Mouse (Mus musculus) frontal cortex, postnatal 25 days (tissue): ENCODE results near the gene Fzr1.

Experiments
- DNase-seq, 2 experiments: peaks; one replicate each; pipeline ENCODE4 v3.0.0; 2022; ENCODE audit warnings: low spot score in 2 of 2

The Fzr1 gene

DNA sequence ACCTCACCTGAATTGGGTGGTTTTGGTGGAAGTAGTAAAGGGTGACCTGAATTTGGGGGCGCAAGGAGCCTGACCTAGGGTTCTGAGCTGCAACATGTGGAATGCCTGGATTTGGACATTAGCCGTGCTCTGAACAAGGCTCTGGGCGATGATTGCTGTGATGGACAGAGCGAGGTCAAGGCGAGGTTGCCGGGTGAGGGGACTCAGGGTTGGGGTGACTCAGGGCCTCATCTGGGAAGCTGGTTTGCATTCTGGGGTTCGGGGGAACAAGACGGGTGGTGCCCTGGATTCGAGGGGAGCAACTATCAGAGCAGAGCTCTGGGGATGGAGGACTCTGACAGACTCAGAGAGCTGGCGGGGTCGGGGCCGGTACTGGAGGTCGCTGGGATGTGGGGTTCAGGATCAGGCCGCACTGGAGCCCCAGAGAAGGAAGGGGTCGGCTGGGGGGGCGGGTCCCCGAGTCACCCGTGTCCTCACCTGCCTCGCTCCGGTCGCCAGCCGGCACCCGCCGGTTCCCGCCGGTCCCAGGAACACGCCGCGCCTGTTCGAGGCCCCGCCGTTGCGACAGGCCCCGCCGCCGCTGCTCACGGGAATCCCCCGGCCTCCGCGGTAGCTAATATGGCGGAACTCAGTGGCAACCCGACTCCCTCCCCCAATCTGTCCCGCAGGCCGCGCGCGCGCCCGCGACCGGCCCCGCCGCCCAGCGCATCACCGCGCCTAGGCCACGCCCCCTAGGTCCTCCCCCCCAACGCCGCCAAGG lies at the start of gene Fzr1:
Fzr1 (minus strand) TSS at position 724 of the 760 bp plus-strand sequence.
- no peak for DNase-seq

DNA sequence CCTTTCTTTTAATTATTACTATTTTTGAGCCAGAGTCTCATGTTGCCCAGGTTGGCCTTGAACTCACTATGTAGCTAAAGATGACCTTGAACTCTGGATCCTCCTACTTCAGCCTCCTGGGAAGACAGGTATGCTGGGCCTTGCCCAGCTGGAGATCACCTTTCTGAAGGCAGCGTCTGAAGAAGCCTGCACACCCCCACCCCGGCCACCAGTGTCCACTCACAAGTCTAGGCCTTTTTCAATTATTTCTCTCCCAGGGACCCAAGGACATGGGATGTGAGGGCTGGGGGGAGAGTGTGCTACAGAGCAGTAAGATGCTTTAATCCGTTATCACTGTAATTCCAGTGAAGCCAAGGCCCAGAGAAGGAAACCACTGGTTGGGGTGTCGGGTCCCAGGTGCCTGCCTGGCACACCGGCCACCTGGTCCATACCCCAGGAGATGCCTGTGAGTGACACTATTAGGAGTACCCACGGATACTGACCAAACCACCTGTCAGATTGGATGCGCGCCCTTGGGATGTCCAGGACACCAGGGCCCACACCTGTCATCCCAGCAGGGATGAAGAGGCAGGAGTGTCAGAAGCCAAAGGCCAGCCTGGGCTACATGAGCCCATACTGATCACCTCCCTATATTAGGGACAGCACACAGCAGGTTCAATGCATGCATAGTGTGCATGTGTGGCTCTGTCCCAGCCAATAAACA lies 49.6 kb upstream of the Fzr1 start:
- DNase-seq, result peak; percentile 4

DNA sequence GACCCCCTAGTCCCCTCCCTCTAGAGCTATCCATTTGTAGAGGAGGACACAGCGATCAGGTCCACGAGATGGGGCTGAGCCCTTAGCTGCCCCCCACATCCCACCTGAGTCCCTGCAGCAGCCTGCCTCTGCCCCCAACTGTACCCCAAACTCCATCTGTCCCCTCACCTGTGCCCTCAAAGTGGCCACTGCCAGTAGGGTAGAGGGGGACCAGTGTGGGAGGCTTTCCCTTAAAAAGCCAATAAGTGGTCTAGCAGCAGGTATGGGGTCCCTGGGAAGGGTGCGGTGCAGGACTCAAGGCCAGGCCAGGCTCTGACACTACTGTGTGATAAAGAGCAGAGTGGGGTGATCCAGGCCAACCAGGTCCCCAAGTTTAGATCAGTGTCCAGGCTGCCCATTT lies 49.0 kb upstream of the Fzr1 start:
- DNase-seq, result peak in 1 of 2 experiments; percentile 3

DNA sequence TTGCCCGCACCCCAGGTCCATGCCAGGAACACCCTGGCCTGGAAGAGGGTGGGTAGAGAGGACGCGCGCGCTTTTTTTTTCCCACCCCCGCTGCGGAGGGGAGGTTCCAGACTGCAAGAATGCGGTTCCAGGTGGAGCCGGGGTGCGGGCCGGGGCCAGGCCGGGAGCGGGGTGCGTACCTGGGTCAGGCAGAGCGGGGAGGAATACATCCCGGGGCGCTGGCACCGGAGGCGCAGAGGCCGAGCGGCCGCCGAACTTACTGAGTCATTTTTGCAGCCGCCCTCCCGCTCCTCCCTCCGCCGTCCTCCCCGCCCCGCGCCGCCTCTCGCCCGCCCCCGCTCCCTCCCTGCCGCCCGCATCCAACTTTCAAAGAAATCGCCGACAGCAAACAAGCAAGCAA lies 48.6 kb upstream of the Fzr1 start:
- DNase-seq, result peak in 1 of 2 experiments; percentile 38

DNA sequence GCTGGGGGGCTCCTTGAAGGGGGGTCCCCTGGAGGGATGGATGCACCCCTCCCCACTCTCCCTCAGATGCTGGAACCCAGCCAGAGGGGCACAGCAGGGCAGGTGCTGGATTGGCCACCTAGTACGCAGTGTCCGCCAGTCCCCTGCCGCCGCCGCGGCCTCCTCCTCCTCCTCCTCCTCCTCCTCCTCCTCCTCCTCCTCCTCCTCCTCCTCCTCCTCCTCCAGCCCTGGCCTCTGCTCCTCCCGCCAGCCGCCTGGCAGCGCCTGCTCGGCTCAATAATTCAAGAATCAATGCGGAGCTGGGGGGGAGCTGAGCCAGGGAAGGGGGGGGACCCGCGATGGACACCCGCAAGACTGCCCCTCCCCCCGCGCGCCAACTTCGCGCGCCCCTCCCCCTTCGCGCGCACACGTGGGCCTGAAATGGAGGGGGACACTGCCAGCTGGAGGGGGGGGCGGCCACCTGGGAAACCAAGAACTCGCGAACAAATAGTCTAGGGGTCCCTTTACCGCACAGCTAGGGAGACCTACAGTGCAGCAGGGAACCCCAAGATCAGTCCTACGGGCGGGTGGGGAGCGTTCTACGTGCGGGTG lies 47.9 kb upstream of the Fzr1 start:
- peak; percentile 4 for DNase-seq

DNA sequence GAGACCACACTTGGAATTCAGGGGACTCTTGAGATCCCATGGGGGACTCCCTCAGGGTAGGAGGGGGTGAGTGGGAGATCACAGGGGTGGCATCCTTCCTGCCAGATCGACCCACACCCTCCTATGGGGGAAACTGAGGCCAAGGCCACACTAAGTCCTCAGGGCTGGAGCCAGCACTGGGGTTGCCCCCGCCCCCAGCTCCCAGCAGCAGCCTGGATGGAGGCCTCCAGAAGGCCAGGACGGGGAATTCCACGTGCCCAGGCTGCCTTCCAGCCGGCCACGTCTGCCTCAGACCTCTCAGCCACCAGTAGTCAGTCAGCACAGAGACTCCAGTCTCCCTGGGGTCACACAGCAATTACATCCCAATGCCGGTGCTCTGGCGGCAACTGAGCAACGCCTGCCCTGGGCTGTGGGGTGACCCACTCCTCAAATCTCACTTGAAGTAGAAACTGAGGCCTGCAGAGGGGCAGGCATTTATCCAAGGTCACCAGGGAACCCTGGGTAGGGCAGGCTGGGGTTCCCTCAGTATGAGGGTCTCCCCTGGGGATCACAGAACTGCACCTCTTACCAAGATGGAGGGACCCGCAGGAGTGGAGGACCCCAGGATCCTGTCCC lies 47.0 kb upstream of the Fzr1 start:
- DNase-seq, result peak in 1 of 2 experiments; percentile 18

DNA sequence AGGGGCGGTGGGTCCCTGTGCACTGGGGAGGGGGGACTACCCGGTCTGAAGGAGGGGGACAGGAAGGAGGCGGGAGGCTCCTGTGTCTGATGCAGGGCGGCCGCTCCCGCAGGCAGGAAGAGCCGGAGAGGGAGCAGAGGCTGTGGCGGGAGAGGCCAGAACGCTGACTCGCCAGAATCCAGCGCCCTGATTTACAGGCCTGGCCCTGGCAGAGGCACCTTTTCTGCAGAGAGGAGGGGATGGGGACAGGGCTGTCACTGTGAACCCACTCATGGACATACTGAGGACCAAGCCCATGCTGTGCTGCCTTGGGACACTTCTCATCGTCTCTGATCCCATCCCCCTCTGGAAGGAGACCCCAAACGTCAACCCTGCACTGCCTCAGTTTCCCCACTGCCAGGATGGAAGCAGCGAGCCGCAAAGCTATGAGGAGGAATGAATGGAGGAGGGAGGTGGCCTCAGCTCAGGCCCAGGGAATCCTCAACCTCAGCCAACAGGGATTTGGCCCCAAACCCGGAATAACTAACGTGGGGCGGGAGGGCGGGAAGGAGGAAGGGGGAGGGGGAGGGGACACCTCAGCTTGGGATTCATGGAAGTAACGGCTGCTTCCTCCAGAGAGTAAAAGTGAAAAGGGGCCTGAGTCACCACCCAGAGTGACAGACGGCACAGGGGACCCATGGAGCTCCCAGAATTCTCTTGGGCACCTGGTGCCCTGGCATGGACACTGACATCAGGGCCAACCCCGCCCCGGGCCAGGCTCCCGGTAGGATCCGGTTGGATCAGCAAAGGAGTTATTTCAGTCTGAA lies 46.1 kb upstream of the Fzr1 start:
- peak; percentile 5 to 21 for DNase-seq

DNA sequence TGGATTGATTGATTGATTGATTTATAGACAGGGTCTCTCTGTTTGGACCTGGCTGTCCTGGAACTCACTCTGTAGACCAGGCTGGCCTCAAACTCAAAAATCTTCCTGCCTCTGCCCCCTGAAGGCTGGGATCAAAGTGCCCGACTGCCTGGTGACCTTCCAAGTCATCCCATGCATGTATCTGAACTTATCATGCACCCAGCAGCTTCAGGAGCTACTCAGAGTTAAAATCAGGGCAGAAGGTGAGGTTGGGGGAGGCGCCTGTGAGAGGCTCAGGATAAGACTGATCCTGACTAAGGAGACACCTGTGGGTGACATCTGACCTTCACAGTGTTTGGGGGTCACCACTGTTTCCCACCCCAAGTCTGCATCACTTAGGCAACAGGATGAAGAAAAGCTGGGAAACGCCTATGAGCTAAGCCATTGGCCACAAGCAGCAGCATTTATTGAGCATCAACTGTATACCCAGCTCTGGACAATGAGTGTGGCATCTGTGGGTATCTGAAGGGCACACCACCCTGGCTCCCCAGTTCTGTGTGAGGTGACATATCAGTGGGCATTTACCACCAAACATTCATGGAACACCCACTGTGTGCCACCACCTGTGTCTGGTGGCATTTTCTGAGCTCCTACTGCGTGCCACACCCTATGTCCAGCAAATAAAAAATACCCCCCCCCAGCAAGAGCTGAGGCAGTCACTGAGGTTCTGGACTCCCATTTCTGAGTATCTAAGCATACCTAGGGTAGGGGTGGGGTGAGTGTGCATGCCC lies 45.3 kb upstream of the Fzr1 start:
- DNase-seq, result peak in 1 of 2 experiments; percentile 2

DNA sequence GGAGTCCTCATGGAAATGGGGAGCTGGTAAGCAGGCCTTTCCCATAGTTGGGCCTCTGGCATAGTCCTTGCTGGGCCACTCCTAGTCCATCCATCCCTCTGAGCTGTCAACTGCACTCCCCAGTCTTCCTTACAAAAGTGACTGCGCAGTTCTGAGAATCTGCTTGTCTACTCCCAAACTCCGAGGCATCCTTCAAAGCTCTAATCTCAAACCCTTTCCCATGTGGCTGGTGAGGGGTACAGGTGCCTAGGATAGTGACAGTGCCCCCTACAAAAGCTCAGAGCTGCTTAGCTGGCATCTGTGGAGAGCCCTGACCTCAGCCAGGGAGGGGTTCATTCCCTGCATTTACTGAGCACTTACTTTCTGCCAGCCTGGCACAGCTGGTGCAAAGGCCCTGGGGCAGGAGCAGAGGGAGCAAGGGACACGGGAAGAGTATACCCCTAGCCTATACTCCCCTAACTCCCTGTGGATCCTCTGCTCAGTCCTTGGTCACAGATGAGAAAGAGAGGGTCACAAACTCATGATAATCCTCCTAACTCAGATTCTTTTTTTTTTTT lies 44.4 kb upstream of the Fzr1 start:
- DNase-seq, result peak in 1 of 2 experiments; percentile 3

- no peak for DNase-seq
These were observed 43.9 kb upstream of the Fzr1 start for GRCm38 (mm10) chr10:81422191-81422590.

DNA sequence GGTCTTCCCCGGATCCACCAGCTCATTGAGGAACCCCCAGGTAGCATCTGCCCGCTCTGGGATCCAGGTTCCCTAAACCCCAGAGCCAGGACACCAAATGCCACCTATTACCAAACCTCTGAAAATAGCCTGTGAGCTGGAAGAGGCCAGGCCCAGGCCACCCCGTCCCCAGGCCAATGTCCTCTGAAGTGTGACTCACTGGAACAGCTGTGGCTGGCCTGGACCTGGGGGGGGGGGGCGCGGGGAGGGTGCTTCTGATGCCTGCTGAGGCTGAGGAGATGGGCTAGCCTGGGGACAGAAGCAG lies 43.4 kb upstream of the Fzr1 start:
- no peak for DNase-seq

GRCm38 (mm10) chr10:81421041-81421796 lies 42.9 kb upstream of the Fzr1 start:
- DNase-seq, result no peak

DNA sequence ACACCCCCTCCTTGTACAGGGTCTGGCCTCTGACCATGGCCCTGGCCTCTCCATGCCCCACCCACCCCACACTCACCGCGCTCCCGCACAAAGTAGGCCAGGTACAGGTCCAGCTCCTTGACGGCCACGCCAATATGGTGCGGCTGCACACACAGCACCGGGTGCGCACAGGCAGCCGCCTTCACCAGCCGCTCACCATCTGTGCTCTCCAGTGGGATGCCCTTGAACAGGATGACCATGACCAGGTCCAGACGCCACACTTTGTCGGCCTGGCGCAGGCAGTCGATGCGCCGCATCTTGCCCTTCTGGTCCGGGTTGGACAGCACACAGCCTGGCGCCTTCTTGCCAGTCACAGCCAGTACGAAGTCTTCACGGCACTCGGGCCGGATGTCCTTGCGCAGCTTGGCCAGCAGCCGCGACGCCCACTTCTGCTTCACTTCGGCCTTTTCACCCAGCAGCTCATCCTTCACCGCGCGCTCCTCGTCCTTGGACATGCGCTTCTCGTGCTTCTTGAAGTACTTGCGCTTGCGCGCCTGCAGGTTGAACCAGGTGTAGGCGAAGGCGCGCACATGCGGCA lies 42.0 kb upstream of the Fzr1 start:
- DNase-seq, result no peak

- DNase-seq, result no peak
These were observed 41.0 kb upstream of the Fzr1 start for GRCm38 (mm10) chr10:81419111-81419928.

GRCm38 (mm10) chr10:81418216-81419070 lies 40.1 kb upstream of the Fzr1 start:
- no peak for DNase-seq

DNA sequence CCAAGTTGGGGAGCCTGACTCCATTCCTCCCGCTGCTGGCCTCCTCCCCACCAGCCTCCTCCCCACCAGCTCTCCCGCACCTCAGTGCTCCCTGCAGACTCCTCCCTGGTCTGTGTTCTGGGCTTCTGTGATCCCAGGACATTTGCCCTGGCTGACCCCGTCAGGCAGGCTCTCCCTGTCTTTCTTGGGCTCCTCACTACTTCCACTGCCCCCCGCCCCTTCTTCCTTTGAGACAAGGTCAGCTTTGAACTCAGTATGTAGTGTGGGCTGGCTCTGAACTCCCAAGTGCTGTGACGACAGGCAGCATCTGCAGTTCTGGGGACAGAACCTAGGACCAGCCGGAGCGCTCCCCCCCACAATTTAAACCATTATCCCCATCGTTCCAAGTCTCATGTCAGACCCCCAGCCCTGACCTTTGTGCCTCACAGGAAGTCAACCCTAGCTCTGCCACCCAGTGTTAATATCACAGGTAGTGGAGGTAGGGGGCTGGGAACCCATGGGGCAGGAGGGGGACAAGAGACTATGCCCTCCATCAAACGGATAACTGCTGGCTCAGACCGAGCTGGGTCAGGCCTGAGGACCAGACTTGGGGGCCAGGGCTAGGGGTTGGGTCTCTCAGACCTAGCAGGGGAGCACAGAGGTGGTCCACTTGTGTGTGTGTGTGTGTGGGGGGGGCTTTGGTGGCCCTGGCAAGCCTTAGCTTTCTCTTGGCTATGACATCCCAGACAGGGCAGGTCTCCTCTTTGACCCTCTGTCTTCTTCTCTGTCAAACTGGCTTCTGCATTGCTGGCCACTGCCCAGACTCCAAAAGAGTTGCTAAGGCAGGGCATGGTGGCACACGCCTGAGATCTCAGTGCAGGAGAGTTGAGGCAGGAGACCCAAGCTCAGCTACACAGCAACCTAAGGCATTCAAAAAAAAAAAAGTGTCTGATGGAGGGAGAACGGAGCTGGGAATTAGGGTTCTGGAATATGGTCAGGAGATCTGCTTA lies 39.2 kb upstream of the Fzr1 start:
- DNase-seq, result no peak
